Mouse (Mus musculus): ENCODE data around the gene Sat2.
A peak's percentile ranks its signal among the peaks of the same experiment; 100 is the strongest.

The Sat2 gene

GRCm38 (mm10) chr11:69621571-69622268 is at the start of gene Sat2:
Gene Sat2, plus strand, starts transcription at chr11:69622024.
- peak; percentile 64 for DNase-seq

GRCm38 (mm10) chr11:69575220-69575619 is 46.6 kb upstream of the Sat2 start:
- DNase-seq: no peak

GRCm38 (mm10) chr11:69576307-69576706 is 45.5 kb upstream of the Sat2 start:
- DNase-seq: no peak

GRCm38 (mm10) chr11:69578301-69578700 is 43.5 kb upstream of the Sat2 start:
- no peak for DNase-seq

GRCm38 (mm10) chr11:69579128-69580017 is 42.5 kb upstream of the Sat2 start:
- DNase-seq: peak; percentile 96 to 99

- peak; percentile 86 to 88 for DNase-seq
Measured at GRCm38 (mm10) chr11:69580091-69580514, 41.7 kb upstream of the Sat2 start, which contains the start of the genes Wrap53 and Trp53. Gene Wrap53, minus strand, starts transcription at chr11:69580255. Gene Trp53, plus strand, starts transcription at chr11:69580359.

GRCm38 (mm10) chr11:69580572-69581146 is 41.2 kb upstream of the Sat2 start:
- no peak for DNase-seq

GRCm38 (mm10) chr11:69581147-69581688 is 40.6 kb upstream of the Sat2 start:
- peak; percentile 95 to 96 for DNase-seq

- no peak for DNase-seq
Measured at GRCm38 (mm10) chr11:69581814-69582213, 40.0 kb upstream of the Sat2 start.

- DNase-seq: no peak
Measured at GRCm38 (mm10) chr11:69582230-69582805, 39.5 kb upstream of the Sat2 start.

DNA sequence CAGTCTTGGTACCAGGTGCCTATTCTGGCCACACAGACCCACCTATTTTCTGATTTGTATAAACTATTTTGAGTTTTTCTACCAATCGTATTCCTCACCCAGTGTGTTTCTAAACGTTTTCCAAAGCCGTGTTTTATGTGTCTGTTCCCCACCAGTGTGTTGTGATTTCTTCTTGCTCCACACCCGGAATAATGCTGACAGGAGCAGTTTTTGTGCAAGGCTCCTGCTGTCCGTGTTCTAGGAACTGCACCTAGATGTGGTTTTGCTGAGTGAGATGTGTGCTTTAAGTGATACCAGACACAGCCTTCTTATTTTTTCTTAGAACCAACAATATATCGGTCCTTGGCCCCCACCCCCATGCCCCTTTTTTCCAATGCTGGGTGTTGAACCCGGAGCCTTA is 37.8 kb upstream of the Sat2 start:
- no peak for DNase-seq

- no peak for DNase-seq
Measured at GRCm38 (mm10) chr11:69584937-69585336, 36.9 kb upstream of the Sat2 start.

DNA sequence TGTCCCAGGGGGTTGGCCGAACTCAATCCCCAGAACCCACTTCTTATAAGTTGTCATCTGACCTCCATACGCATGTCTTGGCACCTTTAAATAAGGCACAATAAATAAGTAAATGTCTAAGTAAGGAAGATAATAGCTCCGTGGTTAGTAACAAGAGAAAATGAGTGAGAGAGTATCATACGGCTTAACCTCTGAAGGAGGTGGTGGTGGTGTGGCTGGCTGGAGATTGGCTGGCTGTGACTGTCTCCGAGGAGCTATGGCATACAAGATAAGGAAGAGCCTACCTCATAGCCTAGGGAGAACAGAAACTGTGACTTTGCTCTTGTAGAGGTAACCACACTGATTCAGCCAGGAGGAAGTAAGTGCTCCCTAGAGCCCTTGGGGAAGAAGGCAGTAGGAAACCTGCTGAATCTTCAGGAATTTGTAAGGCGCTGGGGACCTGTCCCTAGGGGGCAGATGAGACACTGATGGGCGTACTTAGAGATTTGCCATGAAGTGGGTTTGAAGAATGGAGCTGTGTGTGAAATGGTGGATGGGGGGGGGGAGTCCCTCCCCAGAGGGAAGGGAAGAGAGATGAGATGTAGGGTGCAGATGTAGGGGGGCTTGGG is 36.0 kb upstream of the Sat2 start:
- no peak for DNase-seq

DNA sequence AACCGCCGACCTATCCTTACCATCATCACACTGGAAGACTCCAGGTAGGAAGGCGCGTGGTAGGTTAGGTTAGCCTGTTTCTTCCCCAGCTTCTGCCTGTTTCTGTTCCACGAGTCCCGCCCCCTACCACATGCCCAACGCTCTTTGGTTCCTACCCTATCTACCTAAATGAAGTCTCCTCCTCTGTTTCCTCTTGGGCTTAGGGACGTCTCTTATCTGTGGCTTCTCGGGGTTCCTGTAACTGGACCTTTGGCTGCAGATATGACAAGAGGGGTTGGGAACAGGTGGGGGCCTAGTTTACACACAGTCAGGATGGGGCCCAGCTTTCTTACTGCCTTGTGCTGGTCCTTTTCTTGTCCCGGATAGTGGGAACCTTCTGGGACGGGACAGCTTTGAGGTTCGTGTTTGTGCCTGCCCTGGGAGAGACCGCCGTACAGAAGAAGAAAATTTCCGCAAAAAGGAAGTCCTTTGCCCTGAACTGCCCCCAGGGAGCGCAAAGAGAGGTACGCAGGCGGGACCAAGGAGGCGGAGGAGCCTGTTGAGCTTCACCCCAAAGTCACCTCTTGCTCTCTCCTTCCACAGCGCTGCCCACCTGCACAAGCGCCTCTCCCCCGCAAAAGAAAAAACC is 32.5 kb upstream of the Sat2 start:
- no peak for DNase-seq

DNA sequence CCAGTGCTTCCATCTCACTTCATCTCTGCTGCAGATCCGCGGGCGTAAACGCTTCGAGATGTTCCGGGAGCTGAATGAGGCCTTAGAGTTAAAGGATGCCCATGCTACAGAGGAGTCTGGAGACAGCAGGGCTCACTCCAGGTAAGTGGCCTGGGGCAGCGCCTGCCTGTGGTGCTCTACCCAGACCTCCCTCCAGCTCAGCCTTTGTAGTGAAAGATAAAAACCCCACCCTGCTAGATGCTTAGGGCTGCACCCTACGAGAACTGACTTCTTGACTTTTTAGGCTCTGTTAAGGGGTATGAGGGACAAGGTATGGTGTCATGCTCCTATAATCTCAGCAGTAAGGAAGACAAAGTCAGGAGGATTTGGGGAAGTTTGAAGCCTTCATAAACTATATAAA is 31.2 kb upstream of the Sat2 start:
- DNase-seq: no peak

- no peak for DNase-seq
Measured at GRCm38 (mm10) chr11:69591424-69591823, 30.4 kb upstream of the Sat2 start.

- peak; percentile 31 to 56 for DNase-seq
Measured at GRCm38 (mm10) chr11:69591899-69592637, 29.8 kb upstream of the Sat2 start.

- no peak for DNase-seq
Measured at GRCm38 (mm10) chr11:69592799-69593198, 29.0 kb upstream of the Sat2 start.

DNA sequence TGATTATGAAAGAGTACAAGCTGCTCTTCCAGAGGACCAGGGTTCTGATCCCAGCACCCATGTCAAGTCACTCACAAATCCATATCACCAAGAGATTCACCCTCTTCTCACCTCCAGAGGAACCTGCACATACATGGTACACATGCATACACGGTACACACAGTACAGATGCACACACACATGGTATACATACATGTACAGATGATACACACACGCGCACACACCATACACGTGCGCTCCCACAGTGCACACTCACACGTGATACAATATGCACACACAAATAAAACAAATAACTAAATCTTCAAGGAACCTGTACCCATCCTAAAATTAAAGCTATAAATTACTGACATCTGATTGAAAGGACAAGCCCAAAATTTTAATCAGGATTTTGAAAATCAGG is 27.0 kb upstream of the Sat2 start:
- DNase-seq: no peak

DNA sequence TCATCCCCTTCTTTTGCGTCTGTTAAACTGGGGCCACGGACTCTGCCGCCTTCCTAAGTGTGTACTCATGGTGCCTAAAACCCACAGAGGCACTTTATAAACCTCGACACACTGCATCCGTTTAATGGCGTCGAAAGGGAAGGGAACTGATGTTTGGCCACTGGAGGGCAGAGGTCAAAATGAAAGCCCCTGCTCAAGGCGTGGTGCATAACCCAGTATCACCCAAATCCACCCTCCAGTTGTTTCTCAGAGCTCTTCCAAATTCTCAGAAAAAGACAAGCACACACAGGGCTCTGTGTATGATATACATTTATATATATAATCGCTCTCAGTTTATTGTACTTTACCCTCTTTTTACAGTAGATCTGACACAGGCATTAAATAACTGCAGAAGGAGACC is 22.4 kb upstream of the Sat2 start:
- DNase-seq: no peak

DNA sequence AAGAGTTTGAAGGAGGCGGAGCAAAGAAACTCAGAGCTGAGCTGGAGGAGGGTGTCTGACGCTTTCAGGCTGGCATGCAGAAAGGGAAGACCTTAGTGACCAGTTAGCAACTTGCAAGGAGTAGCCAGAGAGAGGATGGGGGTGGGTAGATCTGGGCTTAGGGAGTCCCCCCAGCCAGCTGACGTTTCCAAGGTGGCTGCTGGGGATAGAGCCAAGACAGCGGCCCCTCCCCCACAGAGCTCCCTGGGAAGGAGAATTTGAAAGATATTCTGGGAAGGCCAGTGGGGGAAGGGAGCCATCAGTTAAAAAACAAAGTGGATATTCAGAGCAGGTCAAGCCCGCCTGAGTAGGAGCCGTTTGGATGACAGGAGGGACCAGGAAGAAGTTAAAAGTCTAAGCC is 21.7 kb upstream of the Sat2 start:
- DNase-seq: peak; percentile 43 to 58
